Mouse (Mus musculus) thymus, adult 2 months (tissue): Measurements from ENCODE around the gene Ap5z1. TPM values are rescaled to one million over a fixed set of nuclear protein-coding genes. Genes with fewer than 3 reads are reported as not detected.

Experiments
- DNase-seq: peaks from one replicate; pipeline ENCODE4 v3.0.0; 2021
- H3K27ac ChIP-seq: fragments of 200-500 bp; 2 replicates; pipeline ENCODE4 v1.5.1; 2012; ENCODE audit warnings: low read length, control low read depth; ENCODE audit not compliant: control insufficient read depth, insufficient read depth
- H3K27me3 ChIP-seq: fragments of 200-500 bp; 2 replicates; pipeline ENCODE4 v1.6.1; 2012; ENCODE audit warnings: mild to moderate bottlenecking, low read length, moderate library complexity, mixed read lengths; ENCODE audit not compliant: control insufficient read depth, insufficient read depth
- H3K36me3 ChIP-seq: fragments of 200-500 bp; 2 replicates; pipeline ENCODE4 v1.6.1; 2012; ENCODE audit warnings: mild to moderate bottlenecking, low read length, moderate library complexity; ENCODE audit not compliant: control insufficient read depth, insufficient read depth
- H3K4me1 ChIP-seq: fragments of 200-500 bp; replicated peaks from 2 replicates; pipeline ENCODE4 v1.6.1; 2012; ENCODE audit warnings: low read length; ENCODE audit not compliant: control insufficient read depth, insufficient read depth
- H3K4me3 ChIP-seq: fragments of 200-500 bp; 2 replicates; pipeline ENCODE4 v1.5.1; 2012; ENCODE audit warnings: mild to moderate bottlenecking, low read length, control low read depth, moderate library complexity; ENCODE audit not compliant: control insufficient read depth, insufficient read depth
- CTCF ChIP-seq: fragments of 200-500 bp; IDR thresholded peaks from 2 replicates; pipeline ENCODE4 v1.5.1; 2012; ENCODE audit warnings: mild to moderate bottlenecking, control low read depth, low read length, moderate library complexity, borderline replicate concordance; ENCODE audit not compliant: control insufficient read depth, poor library complexity, insufficient read depth; ENCODE audit errors: extremely low read depth
- POLR2A ChIP-seq: fragments of 200-500 bp; IDR thresholded peaks from 2 replicates; pipeline ENCODE4 v1.6.1; 2012; ENCODE audit warnings: mild to moderate bottlenecking, low read length, control low read depth, moderate library complexity; ENCODE audit not compliant: control insufficient read depth, poor library complexity, insufficient read depth; ENCODE audit errors: extremely low read depth
- WGBS: fragments of 180-500 bp; shearing (Covaris S2); methylation state at CpG from one replicate; pipeline ENCODE4 v1.1.7; 2018; 5-methylcytosine and 5-hydroxymethylcytosine counted together
- polyA plus RNA-seq: library from polyadenylated mRNA; depleted of rRNA; stranded (reverse); fragments of >200 nt; gene quantifications from 2 replicates; pipeline ENCODE4 v1.2.3, GENCODE M21; 2012

The Ap5z1 gene
- polyA plus RNA-seq, 1 experiment = 75.2 TPM

GRCm38 (mm10) chr5:142420920-142421319 lies 42.8 kb upstream of the Ap5z1 start:
- whole genome bisulfite sequencing = 93% methylated on average over 9 of the region's 9 CpGs
- H3K27ac ChIP-seq = no peak overlapping the region
- no peak for DNase-seq
- H3K4me3 ChIP-seq = no peak overlapping the region
- H3K27me3 ChIP-seq = no peaks in the 10 kb centered on the region
- H3K36me3 ChIP-seq = 0 out of 2 replicates have a peak, but pooled peaks cover 3% of the 10 kb centered on the region
- no peak for TF ChIP-seq CTCF
- TF ChIP-seq POLR2A = no peak
- H3K4me1 ChIP-seq = peaks cover 17% of the 10 kb centered on the region

- Histone ChIP-seq H3K4me3 (no peak overlapping the region), H3K27me3 (no peaks in the 10 kb centered on the region), H3K4me1 (peaks cover 16% of the 10 kb centered on the region), H3K36me3 (0 out of 2 replicates have a peak, but pooled peaks cover 3% of the 10 kb centered on the region), H3K27ac (no peak overlapping the region)
- WGBS = 92% methylated on average over 5 of the region's 5 CpGs
- TF ChIP-seq POLR2A = no peak
- no peak for TF ChIP-seq CTCF
- no peak for DNase-seq
Observed at GRCm38 (mm10) chr5:142421886-142422285, 41.9 kb upstream of the Ap5z1 start.

- H3K4me1 ChIP-seq = peaks cover 12% of the 10 kb centered on the region
- DNase-seq = no peak
- 98% methylated on average over 10 of the region's 10 CpGs for WGBS
- no peak overlapping the region for H3K4me3 ChIP-seq
- H3K27ac ChIP-seq = no peak overlapping the region
- 0 out of 2 replicates have a peak, but pooled peaks cover 3% of the 10 kb centered on the region for H3K36me3 ChIP-seq
- TF ChIP-seq CTCF (no peak), POLR2A (no peak)
- H3K27me3 ChIP-seq = no peaks in the 10 kb centered on the region
Observed at GRCm38 (mm10) chr5:142423141-142423540, 40.6 kb upstream of the Ap5z1 start.

GRCm38 (mm10) chr5:142423701-142424100 lies 40.0 kb upstream of the Ap5z1 start:
- Histone ChIP-seq H3K27ac (no peak overlapping the region), H3K4me1 (peaks cover 12% of the 10 kb centered on the region), H3K4me3 (no peak overlapping the region), H3K36me3 (0 out of 2 replicates have a peak, but pooled peaks cover 3% of the 10 kb centered on the region), H3K27me3 (no peaks in the 10 kb centered on the region)
- WGBS = 64% methylated on average over 3 of the region's 3 CpGs
- TF ChIP-seq CTCF = no peak
- TF ChIP-seq POLR2A = no peak
- no peak for DNase-seq

- H3K27me3 ChIP-seq = no peaks in the 10 kb centered on the region
- H3K36me3 ChIP-seq = no peaks in the 10 kb centered on the region
- 90% methylated on average over 13 of the region's 13 CpGs for WGBS
- no peak overlapping the region for H3K27ac ChIP-seq
- TF ChIP-seq CTCF (no peak), POLR2A (no peak)
- H3K4me1 ChIP-seq = peaks cover 12% of the 10 kb centered on the region
- H3K4me3 ChIP-seq = no peak overlapping the region
- DNase-seq = no peak
Observed at GRCm38 (mm10) chr5:142424627-142425349, 39.0 kb upstream of the Ap5z1 start.

- Histone ChIP-seq H3K4me3 (no peak overlapping the region), H3K27ac (no peak overlapping the region), H3K4me1 (peaks cover 12% of the 10 kb centered on the region), H3K27me3 (no peaks in the 10 kb centered on the region), H3K36me3 (no peaks in the 10 kb centered on the region)
- no peak for DNase-seq
- TF ChIP-seq POLR2A (no peak), CTCF (no peak)
- 95% methylated on average over 2 of the region's 2 CpGs for WGBS
Observed at GRCm38 (mm10) chr5:142426476-142426875, 37.3 kb upstream of the Ap5z1 start.

- no peak for TF ChIP-seq POLR2A
- no peak for TF ChIP-seq CTCF
- Histone ChIP-seq H3K4me1 (peaks cover 14% of the 10 kb centered on the region), H3K27me3 (no peaks in the 10 kb centered on the region), H3K36me3 (no peaks in the 10 kb centered on the region), H3K27ac (no peak overlapping the region), H3K4me3 (no peak overlapping the region)
- no peak for DNase-seq
- 97% methylated on average over 10 of the region's 10 CpGs for WGBS
Observed at GRCm38 (mm10) chr5:142427876-142428275, 35.9 kb upstream of the Ap5z1 start.

GRCm38 (mm10) chr5:142428691-142429090 lies 35.1 kb upstream of the Ap5z1 start:
- Histone ChIP-seq H3K4me3 (no peak overlapping the region), H3K27ac (no peak overlapping the region), H3K4me1 (peaks cover 14% of the 10 kb centered on the region), H3K36me3 (no peaks in the 10 kb centered on the region), H3K27me3 (no peaks in the 10 kb centered on the region)
- DNase-seq = no peak
- TF ChIP-seq POLR2A (no peak), CTCF (no peak)
- 92% methylated on average over 6 of the region's 6 CpGs for WGBS
